Mouse (Mus musculus) kidney, adult 2 months (tissue): ENCODE data around the gene Kif11.

ENCODE experiments used
- CTCF ChIP-seq: fragments of 200-500 bp; conservative IDR thresholded peaks from 2 replicates; pipeline ENCODE4 v1.5.1; 2011; ENCODE audit warnings: low read depth, mild to moderate bottlenecking, control low read depth, low read length, moderate library complexity, mixed read lengths; ENCODE audit not compliant: insufficient read depth, insufficient read length
- POLR2A ChIP-seq: fragments of 200-500 bp; IDR thresholded peaks from one replicate; pipeline ENCODE4 v1.6.1; 2011; ENCODE audit warnings: low read depth, low read length, control low read depth

GRCm38 (mm10) chr19:37327216-37327615 is 49.0 kb upstream of the Kif11 start:
- no peak for TF ChIP-seq CTCF
- no peak for TF ChIP-seq POLR2A
